Mouse (Mus musculus): ENCODE data around the gene Guca2a. TPM values are rescaled to one million over a fixed set of nuclear protein-coding genes. Genes with fewer than 3 reads are reported as not detected.

Gene Guca2a
- total and polyA plus RNA-seq, 2 experiments from 2014 or later = 0.42 TPM; not detected in 1

DNA sequence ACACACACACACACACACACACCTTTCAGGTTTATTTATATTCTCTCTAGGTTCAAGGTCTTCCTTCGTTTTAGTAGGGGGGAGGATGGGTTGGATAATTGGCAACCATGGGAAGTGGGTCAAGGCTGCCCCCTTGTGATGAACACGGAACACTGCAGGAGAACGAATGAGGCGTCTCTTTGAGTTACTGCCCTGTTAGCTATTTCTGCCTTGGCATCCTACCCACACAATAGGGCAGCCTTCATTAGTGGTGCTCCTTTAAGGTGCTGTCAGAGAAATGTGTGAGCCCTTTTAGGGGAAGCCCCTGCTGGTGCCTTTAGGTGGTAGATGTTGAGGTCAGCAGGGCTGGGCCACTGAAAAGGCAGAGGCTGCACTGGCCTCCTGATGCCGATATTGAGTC is 29.9 kb downstream of the Guca2a start:
- H3K4me1 ChIP-seq (ENCODE audit: control insufficient read depth, insufficient read depth) = peaks cover 21% of the 10 kb centered on the region
- no peaks in the 10 kb centered on the region for H3K9me3 ChIP-seq (replicated peaks; ENCODE audit: control insufficient read depth, low read length)
- DNase-seq (ENCODE audit: low spot score) (peak; percentile 58), ATAC-seq (ENCODE audit: insufficient read depth, low read depth) (peak; percentile 28; the same call in 1 of the 2 replicates)
- H3K36me3 ChIP-seq (replicated peaks; ENCODE audit: control insufficient read depth, insufficient read depth, low read length) = no peaks in the 10 kb centered on the region
- no peak overlapping the region for H3K9ac ChIP-seq (replicated peaks; ENCODE audit: low read depth, low read length)
- TF ChIP-seq CTCF (IDR thresholded peaks at IDR 0.05; ENCODE audit: low read depth) (peak; percentile 89), EP300 (IDR thresholded peaks at IDR 0.05; ENCODE audit: low read depth) (no peak)
- H3K27ac ChIP-seq (ENCODE audit: low read depth) = no peak overlapping the region
- H3K27me3 ChIP-seq (ENCODE audit: control insufficient read depth, insufficient read depth, low read length) = no peaks in the 10 kb centered on the region
- H3K4me3 ChIP-seq (ENCODE audit: low read depth, low read length) = no peak overlapping the region
- no peak overlapping the region for H3K4me2 ChIP-seq (ENCODE audit: low read depth, low read length)
- WGBS = 20% methylated on average over 5 of the region's 5 CpGs

GRCm38 (mm10) chr4:119668185-119668584 is 30.7 kb downstream of the Guca2a start:
- TF ChIP-seq EP300 (IDR thresholded peaks at IDR 0.05; ENCODE audit: low read depth) (no peak), CTCF (IDR thresholded peaks at IDR 0.05; ENCODE audit: low read depth) (no peak)
- H3K27ac ChIP-seq (ENCODE audit: low read depth) = no peak overlapping the region
- H3K36me3 ChIP-seq (replicated peaks; ENCODE audit: control insufficient read depth, insufficient read depth, low read length) = no peaks in the 10 kb centered on the region
- H3K9ac ChIP-seq (replicated peaks; ENCODE audit: low read depth, low read length) = no peak overlapping the region
- 95% methylated on average over 3 of the region's 3 CpGs for WGBS
- H3K4me2 ChIP-seq (ENCODE audit: low read depth, low read length) = no peak overlapping the region
- H3K27me3 ChIP-seq (ENCODE audit: control insufficient read depth, insufficient read depth, low read length) = no peaks in the 10 kb centered on the region
- ATAC-seq (ENCODE audit: insufficient read depth, low read depth) (no peak), DNase-seq (ENCODE audit: low spot score) (no peak)
- no peak overlapping the region for H3K4me3 ChIP-seq (ENCODE audit: low read depth, low read length)
- no peaks in the 10 kb centered on the region for H3K9me3 ChIP-seq (replicated peaks; ENCODE audit: control insufficient read depth, low read length)
- peaks cover 19% of the 10 kb centered on the region for H3K4me1 ChIP-seq (ENCODE audit: control insufficient read depth, insufficient read depth)

DNA sequence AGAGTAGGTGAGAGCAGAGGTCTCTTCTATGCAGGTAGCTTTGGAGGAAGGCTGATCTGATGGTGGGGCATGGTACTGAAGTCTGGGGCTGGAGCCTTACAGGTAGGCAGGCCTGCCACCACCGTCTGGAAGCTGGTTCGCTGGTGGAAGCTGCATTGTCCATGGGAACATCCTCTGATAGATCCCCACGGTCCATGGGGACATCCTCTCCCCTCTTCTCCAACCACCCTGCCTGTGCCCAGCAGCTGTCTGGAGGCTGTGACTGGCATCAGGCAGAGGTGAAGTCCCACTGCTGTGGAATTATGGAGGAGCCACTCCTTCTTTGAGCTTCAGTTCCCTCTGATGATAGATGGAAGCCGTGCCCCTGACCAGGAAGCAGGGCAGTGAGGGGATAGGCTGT is 31.1 kb downstream of the Guca2a start:
- DNase-seq (ENCODE audit: low spot score) = no peak
- ATAC-seq (ENCODE audit: insufficient read depth, low read depth) = no peak
- no peaks in the 10 kb centered on the region for H3K27me3 ChIP-seq (ENCODE audit: control insufficient read depth, insufficient read depth, low read length)
- H3K36me3 ChIP-seq (replicated peaks; ENCODE audit: control insufficient read depth, insufficient read depth, low read length) = no peaks in the 10 kb centered on the region
- no peak overlapping the region for H3K9ac ChIP-seq (replicated peaks; ENCODE audit: low read depth, low read length)
- H3K27ac ChIP-seq (ENCODE audit: low read depth) = no peak overlapping the region
- H3K4me2 ChIP-seq (ENCODE audit: low read depth, low read length) = no peak overlapping the region
- no peak for TF ChIP-seq EP300 (IDR thresholded peaks at IDR 0.05; ENCODE audit: low read depth)
- H3K4me3 ChIP-seq (ENCODE audit: low read depth, low read length) = no peak overlapping the region
- WGBS = 79% methylated on average over 4 of the region's 4 CpGs
- H3K4me1 ChIP-seq (ENCODE audit: control insufficient read depth, insufficient read depth) = peaks cover 19% of the 10 kb centered on the region
- no peaks in the 10 kb centered on the region for H3K9me3 ChIP-seq (replicated peaks; ENCODE audit: control insufficient read depth, low read length)

DNA sequence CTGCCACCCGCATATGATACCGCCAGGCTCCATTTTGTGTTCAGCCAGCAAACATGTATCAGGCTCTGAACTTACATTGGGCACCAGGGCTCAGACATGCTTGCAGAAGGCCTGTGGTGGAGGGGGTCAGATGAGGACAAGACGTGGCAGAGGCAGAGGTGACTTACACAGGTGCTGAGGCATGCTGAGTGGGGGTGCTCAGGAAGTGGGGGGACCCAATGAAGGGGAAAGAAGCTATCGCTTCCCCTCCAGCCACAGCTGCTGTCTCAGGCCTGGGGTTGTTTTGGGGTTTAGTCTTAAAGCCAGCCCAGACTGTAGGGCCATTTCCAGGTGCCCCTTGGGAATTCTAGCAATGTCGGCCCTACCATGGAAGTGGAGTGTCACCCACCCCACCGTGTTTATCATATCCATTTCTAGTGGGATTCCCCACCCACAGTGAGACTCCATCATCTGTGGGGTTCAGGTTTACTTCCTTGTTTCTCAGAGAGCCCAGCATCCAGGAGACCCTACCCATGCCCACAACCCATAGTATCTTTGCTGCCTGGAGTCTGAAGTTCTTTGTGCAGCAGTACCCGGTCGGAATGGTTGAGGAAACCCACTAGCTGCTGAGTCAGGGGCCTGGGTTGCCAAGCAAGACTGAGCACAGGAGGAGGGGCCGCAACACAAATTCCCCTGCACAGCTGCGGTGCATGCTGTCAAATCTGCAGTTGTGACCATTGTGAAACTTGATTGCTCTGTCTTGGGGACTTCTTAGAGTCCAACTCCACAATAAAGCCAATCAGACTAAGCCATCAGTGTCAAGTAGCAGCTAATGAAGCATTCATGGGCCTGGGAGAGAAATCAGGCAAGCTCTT is 32.1 kb downstream of the Guca2a start:
- 77% methylated on average over 10 of the region's 10 CpGs for WGBS
- ATAC-seq (ENCODE audit: insufficient read depth, low read depth) = no peak

GRCm38 (mm10) chr4:119670210-119670555 is 32.7 kb downstream of the Guca2a start:
- H3K4me1 ChIP-seq (ENCODE audit: control insufficient read depth, insufficient read depth) = peaks cover 15% of the 10 kb centered on the region
- H3K9me3 ChIP-seq (replicated peaks; ENCODE audit: control insufficient read depth, low read length) = no peaks in the 10 kb centered on the region
- H3K36me3 ChIP-seq (replicated peaks; ENCODE audit: control insufficient read depth, insufficient read depth, low read length) = no peaks in the 10 kb centered on the region
- no peaks in the 10 kb centered on the region for H3K27me3 ChIP-seq (ENCODE audit: control insufficient read depth, insufficient read depth, low read length)
- H3K4me3 ChIP-seq (ENCODE audit: low read depth, low read length) = no peak overlapping the region
- no peak for TF ChIP-seq CTCF (IDR thresholded peaks at IDR 0.05; ENCODE audit: low read depth)
- no peak for TF ChIP-seq EP300 (IDR thresholded peaks at IDR 0.05; ENCODE audit: low read depth)
- 70% methylated on average over 7 of the region's 7 CpGs for WGBS
- H3K4me2 ChIP-seq (ENCODE audit: low read depth, low read length) = no peak overlapping the region
- no peak overlapping the region for H3K9ac ChIP-seq (replicated peaks; ENCODE audit: low read depth, low read length)
- no peak overlapping the region for H3K27ac ChIP-seq (ENCODE audit: low read depth)
- DNase-seq (ENCODE audit: low spot score) (no peak), ATAC-seq (ENCODE audit: insufficient read depth, low read depth) (no peak)

More for the DNA sequence above, 32.1 kb downstream of the Guca2a start:
- Histone ChIP-seq H3K27ac (ENCODE audit: low read depth) (no peak overlapping the region), H3K4me1 (ENCODE audit: control insufficient read depth, insufficient read depth) (peaks cover 19% of the 10 kb centered on the region), H3K4me3 (ENCODE audit: low read depth, low read length) (no peak overlapping the region), H3K27me3 (ENCODE audit: control insufficient read depth, insufficient read depth, low read length) (no peaks in the 10 kb centered on the region), H3K4me2 (ENCODE audit: low read depth, low read length) (no peak overlapping the region), H3K9ac (replicated peaks; ENCODE audit: low read depth, low read length) (no peak overlapping the region), H3K9me3 (replicated peaks; ENCODE audit: control insufficient read depth, low read length) (no peaks in the 10 kb centered on the region), H3K36me3 (replicated peaks; ENCODE audit: control insufficient read depth, insufficient read depth, low read length) (no peaks in the 10 kb centered on the region)
- DNase-seq (ENCODE audit: low spot score) = no peak
- no peak for TF ChIP-seq CTCF (IDR thresholded peaks at IDR 0.05; ENCODE audit: low read depth)
- no peak for TF ChIP-seq EP300 (IDR thresholded peaks at IDR 0.05; ENCODE audit: low read depth)

DNA sequence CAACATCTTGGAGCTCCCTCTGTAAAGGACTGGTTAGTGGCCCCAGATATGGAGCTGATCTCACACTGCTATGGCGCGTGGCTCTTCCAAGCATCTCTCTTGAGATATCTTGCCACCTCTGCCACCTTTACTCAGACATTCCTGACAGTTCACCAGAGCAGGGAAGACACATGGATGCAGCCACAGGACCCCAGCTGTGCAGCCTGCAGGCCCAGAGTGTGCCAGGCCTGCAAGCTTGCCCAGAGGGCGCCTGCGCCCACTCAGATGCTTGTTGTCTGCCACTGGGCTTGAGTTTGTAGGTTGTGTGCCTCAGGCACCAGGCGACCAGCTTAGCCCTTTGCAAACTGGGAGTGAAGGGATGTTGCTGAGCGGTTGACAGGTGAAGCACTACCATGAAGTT is 33.2 kb downstream of the Guca2a start:
- Histone ChIP-seq H3K9me3 (replicated peaks; ENCODE audit: control insufficient read depth, low read length) (no peaks in the 10 kb centered on the region), H3K4me1 (ENCODE audit: control insufficient read depth, insufficient read depth) (peaks cover 12% of the 10 kb centered on the region), H3K27me3 (ENCODE audit: control insufficient read depth, insufficient read depth, low read length) (no peaks in the 10 kb centered on the region), H3K4me2 (ENCODE audit: low read depth, low read length) (no peak overlapping the region), H3K27ac (ENCODE audit: low read depth) (no peak overlapping the region), H3K9ac (replicated peaks; ENCODE audit: low read depth, low read length) (no peak overlapping the region), H3K4me3 (ENCODE audit: low read depth, low read length) (no peak overlapping the region), H3K36me3 (replicated peaks; ENCODE audit: control insufficient read depth, insufficient read depth, low read length) (no peaks in the 10 kb centered on the region)
- 74% methylated on average over 6 of the region's 6 CpGs for WGBS
- DNase-seq (ENCODE audit: low spot score) (no peak), ATAC-seq (ENCODE audit: insufficient read depth, low read depth) (no peak)
- no peak for TF ChIP-seq EP300 (IDR thresholded peaks at IDR 0.05; ENCODE audit: low read depth)
- TF ChIP-seq CTCF (IDR thresholded peaks at IDR 0.05; ENCODE audit: low read depth) = no peak
